Mouse (Mus musculus): ENCODE results near the gene Immp2l. TPM values are rescaled to one million over a fixed set of nuclear protein-coding genes. Genes with fewer than 3 reads are reported as not detected.

The Immp2l gene
- polyA plus RNA-seq, 1 experiment from 2014 or later: 7.9 TPM

DNA sequence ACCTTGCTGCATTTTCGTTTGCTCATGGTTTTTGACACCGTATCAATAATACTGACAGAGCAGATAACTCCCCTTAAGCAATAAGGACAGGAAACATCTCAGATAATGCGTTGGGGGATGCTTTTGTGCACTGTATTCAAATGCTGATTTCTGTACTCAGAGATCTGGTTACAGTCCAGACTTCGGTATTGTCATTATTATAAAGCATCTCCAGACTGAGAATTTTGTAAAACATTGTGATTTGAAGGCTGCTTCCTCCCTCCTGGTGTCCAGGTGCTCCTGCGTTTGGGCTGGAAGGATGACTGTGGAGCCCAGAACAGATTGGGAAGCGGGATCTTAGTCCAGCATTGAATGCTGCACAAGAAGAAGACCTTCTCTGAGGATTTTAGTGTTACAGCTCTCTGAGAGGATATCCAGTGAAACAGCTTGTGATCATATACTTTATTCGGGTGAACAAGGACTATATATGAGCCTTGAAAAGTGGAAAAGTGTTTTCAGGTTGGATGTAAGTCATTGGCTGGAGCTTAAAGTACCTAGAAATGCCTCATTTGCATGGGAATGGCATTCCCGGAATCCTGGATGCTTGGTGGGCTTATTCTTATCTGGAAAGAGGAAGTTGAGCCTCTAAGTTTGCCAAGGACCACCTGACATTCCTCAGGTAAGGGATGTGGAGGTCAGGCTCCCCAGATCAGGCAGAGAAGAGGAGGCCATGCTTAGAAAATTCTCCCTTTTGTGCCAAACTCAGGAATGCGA, 28.1 kb upstream of the Immp2l start:
- no peak overlapping the region for H3K27ac ChIP-seq
- H3K27me3 ChIP-seq: no peaks in the 10 kb centered on the region
- H3K4me3 ChIP-seq: no peak overlapping the region
- no peaks in the 10 kb centered on the region for H3K4me1 ChIP-seq (replicated peaks)
- H3K9ac ChIP-seq: no peak overlapping the region
- no peaks in the 10 kb centered on the region for H3K36me3 ChIP-seq
- H3K9me3 ChIP-seq: no peaks in the 10 kb centered on the region
- ATAC-seq (ENCODE audit: low FRiP score): no peak
- 76% methylated on average over 9 of the region's 9 CpGs for WGBS
- no peak overlapping the region for H3K4me2 ChIP-seq

DNA sequence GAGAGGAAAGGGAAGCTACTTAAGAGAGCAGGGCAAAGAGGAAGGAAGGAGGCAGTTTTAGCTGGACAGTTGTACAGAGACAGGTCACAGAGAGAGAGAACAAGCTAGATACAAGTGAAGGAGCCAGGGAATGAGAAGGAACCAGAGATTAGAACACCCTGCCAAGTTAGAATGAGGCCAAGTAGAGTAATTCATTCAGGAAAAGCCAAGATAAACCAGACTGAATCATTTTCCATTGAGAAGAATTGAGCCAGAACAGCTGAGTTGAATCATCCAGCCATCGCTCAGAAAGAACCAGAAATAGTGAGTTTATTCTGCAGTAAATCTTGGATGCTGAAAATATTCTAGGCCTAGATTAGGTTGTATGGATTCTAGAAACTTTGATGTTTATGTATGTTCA, 1.4 kb upstream of the Immp2l start:
- Histone ChIP-seq H3K27ac (no peak overlapping the region), H3K4me1 (replicated peaks) (peaks cover 6% of the 10 kb centered on the region; the same call in 1 of the 2 replicates), H3K27me3 (no peaks in the 10 kb centered on the region), H3K9me3 (no peaks in the 10 kb centered on the region), H3K4me3 (no peak overlapping the region), H3K4me2 (no peak overlapping the region), H3K36me3 (no peaks in the 10 kb centered on the region), H3K9ac (no peak overlapping the region)
- WGBS: 92% methylated on average over 1 of the region's 1 CpGs
- no peak for ATAC-seq (ENCODE audit: low FRiP score)

DNA sequence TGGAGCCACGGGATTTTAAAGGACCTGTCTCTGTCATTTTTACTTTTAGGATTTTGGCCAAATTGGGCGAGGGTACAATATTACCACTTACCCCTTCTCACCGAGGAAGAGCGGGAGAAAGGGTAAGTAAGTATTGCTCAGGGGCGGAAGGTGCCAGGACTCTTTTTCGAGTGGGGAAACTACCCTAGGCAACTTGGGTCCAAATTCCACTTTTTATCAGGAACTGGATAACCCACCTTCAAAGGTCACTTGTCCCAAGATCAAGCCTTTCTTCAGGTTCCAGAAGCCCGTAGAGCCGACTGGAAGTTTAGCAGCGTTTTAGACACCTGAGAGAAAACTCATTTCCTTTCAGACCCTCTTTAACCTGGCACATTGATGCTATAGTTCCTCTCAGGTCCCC, 622 bp downstream of the Immp2l start:
- Histone ChIP-seq H3K4me1 (replicated peaks) (peaks cover 6% of the 10 kb centered on the region; the same call in 1 of the 2 replicates), H3K9ac (peak overlapping the region; percentile 83), H3K4me2 (peak overlapping the region; percentile 60), H3K27me3 (no peaks in the 10 kb centered on the region), H3K4me3 (peak overlapping the region; percentile 67), H3K9me3 (no peaks in the 10 kb centered on the region), H3K27ac (peak overlapping the region; percentile 49), H3K36me3 (no peaks in the 10 kb centered on the region)
- WGBS: 17% methylated on average over 9 of the region's 9 CpGs
- ATAC-seq (ENCODE audit: low FRiP score): no peak

DNA sequence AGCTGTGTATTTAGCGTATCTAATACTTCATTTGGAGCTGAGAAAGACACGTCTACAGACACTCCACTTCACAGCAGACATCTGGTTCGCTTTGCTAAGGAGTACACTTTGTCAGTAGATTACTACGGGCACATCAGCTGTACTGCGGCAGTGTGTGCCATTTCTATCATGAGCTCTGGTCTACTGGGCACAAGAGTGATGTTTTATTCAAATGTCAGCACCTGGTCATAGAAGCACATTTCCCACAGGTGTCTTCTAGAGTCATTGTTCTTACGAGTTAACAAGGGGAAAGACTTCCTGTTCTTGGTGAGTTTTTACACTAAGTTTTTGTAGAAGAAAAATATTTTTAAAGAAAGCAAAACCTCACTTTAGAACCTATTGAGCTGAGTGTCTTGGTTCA, 3.6 kb downstream of the Immp2l start:
- H3K36me3 ChIP-seq: no peaks in the 10 kb centered on the region
- ATAC-seq (ENCODE audit: low FRiP score): no peak
- H3K9me3 ChIP-seq: no peaks in the 10 kb centered on the region
- H3K4me2 ChIP-seq: no peak overlapping the region
- no peak overlapping the region for H3K9ac ChIP-seq
- H3K27ac ChIP-seq: no peak overlapping the region
- no peaks in the 10 kb centered on the region for H3K27me3 ChIP-seq
- peaks cover 6% of the 10 kb centered on the region; the same call in 1 of the 2 replicates for H3K4me1 ChIP-seq (replicated peaks)
- 85% methylated on average over 6 of the region's 6 CpGs for WGBS
- no peak overlapping the region for H3K4me3 ChIP-seq

DNA sequence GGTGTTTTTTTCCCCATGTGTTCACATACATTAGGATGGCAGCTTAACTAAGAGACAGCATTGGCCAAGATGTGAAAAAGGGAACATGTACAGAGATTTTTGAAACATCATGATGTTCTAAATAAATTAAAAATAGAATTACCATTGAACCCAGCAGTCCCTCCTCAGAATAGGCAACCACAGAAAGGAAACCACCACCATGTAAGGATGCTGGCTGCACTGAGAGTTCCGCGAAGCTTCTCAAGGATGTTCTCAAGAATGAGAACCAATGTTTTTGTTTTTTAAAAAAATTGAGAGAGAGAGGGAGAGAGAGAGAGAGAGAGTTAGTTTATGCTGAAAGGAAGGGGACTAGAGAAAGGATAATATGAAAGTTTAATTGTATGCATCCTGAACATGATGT, 7.2 kb downstream of the Immp2l start:
- Histone ChIP-seq H3K27ac (no peak overlapping the region), H3K27me3 (no peaks in the 10 kb centered on the region), H3K4me3 (no peak overlapping the region), H3K9ac (no peak overlapping the region), H3K9me3 (no peaks in the 10 kb centered on the region; the same call in 1 of the 2 replicates), H3K4me1 (replicated peaks) (no peaks in the 10 kb centered on the region), H3K36me3 (no peaks in the 10 kb centered on the region), H3K4me2 (no peak overlapping the region)
- 98% methylated on average over 2 of the region's 2 CpGs for WGBS
- no peak for ATAC-seq (ENCODE audit: low FRiP score)

DNA sequence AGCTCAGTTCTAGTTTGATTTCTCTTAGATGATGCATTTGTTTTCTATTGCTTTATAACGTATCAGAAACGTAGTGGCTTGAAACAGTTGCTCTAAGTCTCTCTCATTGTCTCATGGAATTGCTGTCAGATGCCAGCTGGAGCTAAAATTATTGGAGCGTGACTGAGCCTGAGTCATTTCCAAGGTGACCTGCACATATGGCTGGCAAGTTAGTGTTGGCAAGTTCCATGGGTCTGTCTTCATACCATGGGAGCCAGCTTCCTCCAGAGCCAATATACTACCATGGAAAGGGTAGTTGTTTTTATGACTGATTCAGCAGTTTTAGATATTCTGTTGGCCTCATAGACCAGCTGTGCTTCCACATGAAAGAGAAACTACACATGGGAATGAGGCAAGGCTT, 9.3 kb downstream of the Immp2l start:
- Histone ChIP-seq H3K36me3 (no peaks in the 10 kb centered on the region), H3K4me1 (replicated peaks) (no peaks in the 10 kb centered on the region), H3K27me3 (no peaks in the 10 kb centered on the region), H3K27ac (no peak overlapping the region), H3K9me3 (no peaks in the 10 kb centered on the region; the same call in 1 of the 2 replicates), H3K4me2 (no peak overlapping the region), H3K9ac (no peak overlapping the region), H3K4me3 (no peak overlapping the region)
- no peak for ATAC-seq (ENCODE audit: low FRiP score)
- 84% methylated on average over 3 of the region's 3 CpGs for WGBS

DNA sequence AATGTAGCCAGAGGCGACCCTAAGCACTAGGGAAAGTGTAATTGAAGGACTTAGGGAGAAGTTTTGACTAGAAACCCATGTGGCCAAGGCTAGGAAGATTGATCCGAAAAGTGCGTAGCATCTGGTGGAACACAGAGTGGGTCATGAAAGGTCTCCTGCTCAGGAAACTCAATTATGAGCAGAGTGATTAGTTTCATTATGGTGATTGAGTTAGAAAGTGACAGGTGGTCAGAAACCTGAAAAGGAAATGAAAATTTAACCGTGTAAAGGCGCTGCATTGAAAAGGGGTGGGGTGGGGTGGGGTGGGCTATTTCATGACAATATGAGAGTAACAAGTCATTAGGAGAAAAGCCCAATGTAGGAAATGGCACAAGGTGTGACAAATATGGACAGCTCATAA, 15.9 kb downstream of the Immp2l start:
- no peak overlapping the region for H3K4me3 ChIP-seq
- H3K27ac ChIP-seq: no peak overlapping the region
- H3K9ac ChIP-seq: no peak overlapping the region
- H3K36me3 ChIP-seq: no peaks in the 10 kb centered on the region
- WGBS: 83% methylated on average over 5 of the region's 5 CpGs
- no peaks in the 10 kb centered on the region for H3K9me3 ChIP-seq
- no peaks in the 10 kb centered on the region for H3K27me3 ChIP-seq
- no peaks in the 10 kb centered on the region for H3K4me1 ChIP-seq (replicated peaks)
- no peak for ATAC-seq (ENCODE audit: low FRiP score)
- H3K4me2 ChIP-seq: no peak overlapping the region

DNA sequence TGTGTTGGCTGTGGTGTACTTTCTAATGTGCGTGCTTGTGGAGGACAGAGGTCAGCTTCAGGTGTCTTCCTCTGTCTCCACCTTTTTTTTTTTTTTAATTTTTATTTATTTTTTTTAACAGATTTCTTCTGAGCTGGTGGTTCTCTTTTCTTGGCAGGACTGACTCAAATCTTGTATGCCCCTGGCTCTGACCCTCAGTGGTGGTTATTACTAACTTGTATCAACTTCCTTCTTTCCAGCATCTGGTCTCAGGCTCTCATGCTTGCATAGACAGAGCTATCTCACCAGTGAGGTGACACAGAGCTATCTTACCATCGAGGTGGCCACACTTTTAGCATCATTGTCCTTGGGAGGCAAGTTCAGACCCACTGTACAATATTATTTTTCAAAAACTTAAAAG, 17.8 kb downstream of the Immp2l start:
- Histone ChIP-seq H3K36me3 (no peaks in the 10 kb centered on the region), H3K4me1 (replicated peaks) (no peaks in the 10 kb centered on the region), H3K9me3 (no peaks in the 10 kb centered on the region), H3K27ac (no peak overlapping the region), H3K4me3 (no peak overlapping the region), H3K27me3 (no peaks in the 10 kb centered on the region), H3K4me2 (no peak overlapping the region), H3K9ac (no peak overlapping the region)
- no peak for ATAC-seq (ENCODE audit: low FRiP score)
- WGBS: 85% methylated on average over 2 of the region's 2 CpGs

DNA sequence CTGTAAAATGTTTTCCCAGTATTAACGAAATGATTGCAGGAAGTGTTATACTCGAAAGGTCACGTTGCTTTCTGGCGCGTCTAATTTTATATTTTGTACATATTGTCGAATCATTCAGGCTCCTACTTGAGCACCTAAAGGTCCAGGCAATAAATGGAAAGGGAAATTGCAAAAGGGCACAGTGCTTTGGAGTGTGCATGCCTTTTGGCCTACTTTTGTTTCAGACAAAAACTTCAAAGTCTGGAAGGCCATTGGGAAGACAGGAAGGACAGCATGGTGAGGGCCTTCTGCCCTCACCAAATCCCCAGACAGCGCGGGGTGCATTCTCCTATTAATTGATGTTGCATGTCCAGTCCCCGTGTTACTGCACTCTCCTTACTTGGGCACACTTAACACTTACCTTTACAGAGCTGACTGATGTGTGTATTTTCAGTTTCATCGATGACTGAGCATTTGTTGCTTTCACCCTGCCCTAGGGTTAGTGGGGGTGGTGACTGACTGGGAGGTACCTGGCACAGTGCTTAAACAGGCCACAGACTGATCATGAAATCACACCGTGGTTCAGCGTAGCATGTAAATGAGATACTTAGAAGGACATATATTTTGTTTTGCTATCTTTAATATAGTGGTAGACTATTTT, 20.7 kb downstream of the Immp2l start:
- Histone ChIP-seq H3K4me2 (no peak overlapping the region), H3K4me1 (replicated peaks) (no peaks in the 10 kb centered on the region), H3K27me3 (no peaks in the 10 kb centered on the region), H3K36me3 (no peaks in the 10 kb centered on the region), H3K4me3 (no peak overlapping the region), H3K9me3 (no peaks in the 10 kb centered on the region), H3K27ac (no peak overlapping the region), H3K9ac (no peak overlapping the region)
- no peak for ATAC-seq (ENCODE audit: low FRiP score)
- WGBS: 87% methylated on average over 12 of the region's 12 CpGs

DNA sequence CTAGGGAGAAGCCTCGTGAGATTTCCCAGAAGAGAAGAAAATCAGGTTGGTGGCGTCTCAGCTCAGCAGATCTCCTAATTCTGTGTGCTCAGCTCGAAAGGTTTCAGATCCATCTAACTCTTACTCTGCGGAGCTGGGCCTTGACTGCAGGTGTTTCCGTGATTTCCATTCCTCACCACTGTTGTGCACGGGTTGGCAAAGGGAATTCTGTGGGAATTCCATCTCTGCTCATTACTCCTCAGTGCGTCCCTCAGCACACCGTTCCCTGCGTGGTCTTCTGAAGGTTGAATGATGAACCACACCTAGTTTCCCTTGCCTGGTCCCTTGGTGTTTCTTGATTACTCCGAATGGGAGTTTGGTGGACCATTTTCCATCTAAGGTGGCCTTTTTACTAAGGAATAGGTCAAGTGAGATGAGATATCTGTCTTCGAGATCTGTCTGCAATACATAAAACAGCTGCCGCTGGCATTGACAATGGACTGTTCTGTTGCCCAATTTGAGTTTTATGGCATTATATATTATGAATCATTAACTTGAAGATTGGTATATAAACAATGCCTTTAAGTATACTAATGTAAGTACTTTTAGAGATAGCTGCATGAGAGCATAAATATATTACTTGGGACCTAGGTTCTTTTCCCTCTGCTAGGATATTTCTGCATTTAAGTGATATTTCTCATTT, 23.3 kb downstream of the Immp2l start:
- no peaks in the 10 kb centered on the region for H3K4me1 ChIP-seq (replicated peaks)
- 90% methylated on average over 12 of the region's 12 CpGs for WGBS

DNA sequence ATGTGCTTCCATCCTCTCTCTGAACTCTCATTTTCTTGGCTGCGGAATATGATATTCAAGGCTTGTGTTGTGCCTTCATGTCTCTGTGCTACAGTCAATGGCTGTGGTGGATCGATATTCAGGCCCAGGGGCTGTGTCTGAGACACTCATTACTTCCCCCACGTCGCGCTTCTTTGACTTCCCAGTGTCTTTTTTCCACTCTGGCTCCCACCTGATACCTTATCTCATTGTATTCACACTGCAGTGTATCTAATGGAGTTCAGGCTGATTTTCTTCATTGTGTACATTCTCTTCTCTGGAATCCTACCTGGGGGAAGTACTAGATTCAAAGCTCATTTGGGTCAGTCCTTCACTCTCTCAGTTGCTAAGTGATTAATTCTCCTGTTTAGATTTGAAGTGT, 27.1 kb downstream of the Immp2l start:
- Histone ChIP-seq H3K36me3 (no peaks in the 10 kb centered on the region), H3K27me3 (no peaks in the 10 kb centered on the region), H3K4me3 (no peak overlapping the region), H3K27ac (0 out of 2 replicates have a peak overlapping the region, but pooled peaks have one; percentile 24), H3K9ac (no peak overlapping the region), H3K4me1 (replicated peaks) (no peaks in the 10 kb centered on the region), H3K4me2 (no peak overlapping the region), H3K9me3 (no peaks in the 10 kb centered on the region)
- no peak for ATAC-seq (ENCODE audit: low FRiP score)
- WGBS: 82% methylated on average over 5 of the region's 5 CpGs

More for the DNA sequence above, 23.3 kb downstream of the Immp2l start:
- no peak overlapping the region for H3K9ac ChIP-seq
- no peak overlapping the region for H3K4me2 ChIP-seq
- no peaks in the 10 kb centered on the region for H3K27me3 ChIP-seq
- no peak for ATAC-seq (ENCODE audit: low FRiP score)
- no peak overlapping the region for H3K27ac ChIP-seq
- no peaks in the 10 kb centered on the region for H3K9me3 ChIP-seq
- H3K36me3 ChIP-seq: no peaks in the 10 kb centered on the region
- H3K4me3 ChIP-seq: no peak overlapping the region

DNA sequence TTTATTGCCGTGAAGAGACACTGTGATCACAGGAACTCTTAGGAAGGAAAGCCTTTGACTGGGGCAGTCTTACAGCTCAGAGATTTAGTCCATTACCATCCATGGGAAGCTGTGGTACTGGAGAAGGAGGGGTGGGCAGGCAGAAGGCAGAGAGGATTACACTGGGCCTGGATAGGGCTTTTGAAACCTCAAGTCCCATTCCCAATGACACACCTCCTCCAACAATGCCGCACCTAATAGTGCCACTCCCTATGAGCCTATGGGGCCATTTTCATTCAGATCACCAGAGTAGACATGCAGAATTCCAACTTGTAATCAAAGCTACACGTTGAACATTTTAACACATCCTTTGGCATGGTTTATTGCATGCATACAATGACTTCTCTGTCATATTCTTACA, 29.0 kb downstream of the Immp2l start:
- Histone ChIP-seq H3K27ac (no peak overlapping the region), H3K4me3 (no peak overlapping the region), H3K27me3 (no peaks in the 10 kb centered on the region), H3K9ac (no peak overlapping the region), H3K9me3 (no peaks in the 10 kb centered on the region), H3K36me3 (no peaks in the 10 kb centered on the region), H3K4me1 (replicated peaks) (no peaks in the 10 kb centered on the region), H3K4me2 (no peak overlapping the region)
- WGBS: 82% methylated on average over 3 of the region's 3 CpGs
- no peak for ATAC-seq (ENCODE audit: low FRiP score)

Data from hindbrain, embryonic 13.5 days (tissue).